Mouse (Mus musculus) c-Kit-positive CD71-negative TER-119-negative erythroid progenitor cells, embryonic 14.5 days (primary cell): ENCODE data around the gene Epha1.

ENCODE experiments used
- DNase-seq: peaks from one replicate; pipeline ENCODE4 v3.0.0-alpha.2; 2013; ENCODE audit warnings: low read depth

Gene Epha1

GRCm38 (mm10) chr6:42373669-42374430, 782 bp upstream of the Epha1 start:
- DNase-seq: no peak

GRCm38 (mm10) chr6:42372421-42372815, 650 bp downstream of the Epha1 start:
- no peak for DNase-seq

GRCm38 (mm10) chr6:42372001-42372400, 1.1 kb downstream of the Epha1 start:
- DNase-seq: no peak

GRCm38 (mm10) chr6:42370630-42371363, 2.3 kb downstream of the Epha1 start:
- DNase-seq: no peak

GRCm38 (mm10) chr6:42369870-42370269, 3.2 kb downstream of the Epha1 start:
- no peak for DNase-seq

- no peak for DNase-seq
These were observed 7.9 kb downstream of the Epha1 start for GRCm38 (mm10) chr6:42365215-42365614.

- no peak for DNase-seq
These were observed 8.5 kb downstream of the Epha1 start for GRCm38 (mm10) chr6:42364607-42365006.

GRCm38 (mm10) chr6:42364066-42364465, 9.0 kb downstream of the Epha1 start:
- no peak for DNase-seq

GRCm38 (mm10) chr6:42362974-42363373, 10.1 kb downstream of the Epha1 start:
- no peak for DNase-seq

- no peak for DNase-seq
These were observed 10.6 kb downstream of the Epha1 start for GRCm38 (mm10) chr6:42362497-42362896.

GRCm38 (mm10) chr6:42362074-42362473, 11.0 kb downstream of the Epha1 start:
- DNase-seq: no peak

GRCm38 (mm10) chr6:42361041-42361895, 11.8 kb downstream of the Epha1 start:
- DNase-seq: no peak

- DNase-seq: no peak
These were observed 12.7 kb downstream of the Epha1 start for GRCm38 (mm10) chr6:42360231-42360840.

- DNase-seq: no peak
These were observed 13.5 kb downstream of the Epha1 start for GRCm38 (mm10) chr6:42359364-42360147.

GRCm38 (mm10) chr6:42358901-42359300, 14.2 kb downstream of the Epha1 start:
- DNase-seq: no peak

GRCm38 (mm10) chr6:42357901-42358300, 15.2 kb downstream of the Epha1 start:
- DNase-seq: no peak

GRCm38 (mm10) chr6:42356913-42357312, 16.2 kb downstream of the Epha1 start:
- no peak for DNase-seq

- DNase-seq: no peak
These were observed 17.1 kb downstream of the Epha1 start for GRCm38 (mm10) chr6:42355794-42356600.

GRCm38 (mm10) chr6:42355366-42355765, 17.7 kb downstream of the Epha1 start:
- DNase-seq: no peak
